Mouse (Mus musculus): ENCODE results near the gene Birc3. TPM values are rescaled to one million over a fixed set of nuclear protein-coding genes. Genes with fewer than 3 reads are reported as not detected.
"Not testable (repeated sequence)": the region's sequence is repeated elsewhere in the genome, so short reads cannot be mapped to it uniquely, and the experiment has no call there.

Gene Birc3
- polyA plus RNA-seq (2016; fragmentation: Nextera tagmentation; extraction: Ambion mirVana), result 2.1 and 3.8 TPM in 2 replicates

GRCm38 (mm10) chr9:7872775-7873439 lies at the start of gene Birc3:
TSS of gene Birc3 (minus strand) at chr9:7873186.
- H3K4me2 ChIP-seq (replicated peaks), result peak within 1 kb of the TSS; percentile 91
- H3K4me1 ChIP-seq, result peaks cover 6% of the 10 kb centered on the region
- H3K9ac ChIP-seq, result peak within 1 kb of the TSS; percentile 64
- peak; percentile 87 for ATAC-seq (ENCODE audit: low FRiP score, low read depth)
- 14% methylated on average over 26 of the region's 26 CpGs for WGBS
- no peaks in the 10 kb centered on the region for H3K36me3 ChIP-seq
- H3K9me3 ChIP-seq, result no peaks in the 10 kb centered on the region
- H3K27me3 ChIP-seq (replicated peaks), result no peaks in the 10 kb centered on the region
- peak within 1 kb of the TSS; percentile 43 for H3K4me3 ChIP-seq
- H3K27ac ChIP-seq, result no peak within 1 kb of the TSS

- no peaks in the 10 kb centered on the region for H3K27me3 ChIP-seq (replicated peaks)
- no peaks in the 10 kb centered on the region for H3K36me3 ChIP-seq
- no peaks in the 10 kb centered on the region for H3K4me1 ChIP-seq
- peak overlapping the region; percentile 52 for H3K4me2 ChIP-seq (replicated peaks)
- no peak overlapping the region for H3K27ac ChIP-seq
- WGBS, result 61% methylated on average over 8 of the region's 8 CpGs
- no peak for ATAC-seq (ENCODE audit: low FRiP score, low read depth)
- no peak overlapping the region for H3K9ac ChIP-seq
- H3K4me3 ChIP-seq, result no peak overlapping the region
- H3K9me3 ChIP-seq, result no peaks in the 10 kb centered on the region
These were observed 41.9 kb upstream of the Birc3 start for GRCm38 (mm10) chr9:7914925-7915324.

- Histone ChIP-seq H3K27ac (no peak overlapping the region), H3K4me2 (replicated peaks) (peak overlapping the region; percentile 52), H3K4me3 (no peak overlapping the region), H3K36me3 (no peaks in the 10 kb centered on the region), H3K27me3 (replicated peaks) (no peaks in the 10 kb centered on the region), H3K9me3 (no peaks in the 10 kb centered on the region), H3K4me1 (no peaks in the 10 kb centered on the region), H3K9ac (no peak overlapping the region)
- peak; percentile 90 for ATAC-seq (ENCODE audit: low FRiP score, low read depth)
- 5% methylated on average over 11 of the region's 11 CpGs for WGBS
These were observed 41.5 kb upstream of the Birc3 start for GRCm38 (mm10) chr9:7914487-7914886.

GRCm38 (mm10) chr9:7913953-7914352 lies 41.0 kb upstream of the Birc3 start:
- no peak overlapping the region for H3K4me3 ChIP-seq
- no peaks in the 10 kb centered on the region for H3K4me1 ChIP-seq
- H3K27me3 ChIP-seq (replicated peaks), result no peaks in the 10 kb centered on the region
- WGBS, result 49% methylated on average over 19 of the region's 19 CpGs
- peak overlapping the region; percentile 52 for H3K4me2 ChIP-seq (replicated peaks)
- ATAC-seq (ENCODE audit: low FRiP score, low read depth), result peak; percentile 57
- H3K27ac ChIP-seq, result no peak overlapping the region
- no peaks in the 10 kb centered on the region for H3K9me3 ChIP-seq
- no peaks in the 10 kb centered on the region for H3K36me3 ChIP-seq
- H3K9ac ChIP-seq, result no peak overlapping the region

GRCm38 (mm10) chr9:7907351-7907985 lies 34.5 kb upstream of the Birc3 start:
- Histone ChIP-seq H3K27me3 (replicated peaks) (no peaks in the 10 kb centered on the region), H3K36me3 (no peaks in the 10 kb centered on the region), H3K27ac (no peak overlapping the region), H3K9me3 (no peaks in the 10 kb centered on the region), H3K9ac (no peak overlapping the region), H3K4me3 (no peak overlapping the region), H3K4me1 (no peaks in the 10 kb centered on the region), H3K4me2 (replicated peaks) (no peak overlapping the region)
- ATAC-seq (ENCODE audit: low FRiP score, low read depth), result no peak
- 86% methylated on average over 2 of the region's 2 CpGs for WGBS

- Histone ChIP-seq H3K27me3 (replicated peaks) (no peaks in the 10 kb centered on the region), H3K9me3 (no peaks in the 10 kb centered on the region), H3K4me1 (no peaks in the 10 kb centered on the region), H3K27ac (no peak overlapping the region), H3K9ac (no peak overlapping the region), H3K4me2 (replicated peaks) (no peak overlapping the region), H3K36me3 (no peaks in the 10 kb centered on the region), H3K4me3 (no peak overlapping the region)
- 92% methylated on average over 1 of the region's 1 CpGs for WGBS
- ATAC-seq (ENCODE audit: low FRiP score, low read depth), result no peak
These were observed 33.6 kb upstream of the Birc3 start for GRCm38 (mm10) chr9:7906564-7906963.

GRCm38 (mm10) chr9:7903825-7904224 lies 30.8 kb upstream of the Birc3 start:
- no peak overlapping the region for H3K27ac ChIP-seq
- no peak for ATAC-seq (ENCODE audit: low FRiP score, low read depth)
- WGBS, result 78% methylated on average over 5 of the region's 5 CpGs
- H3K4me2 ChIP-seq (replicated peaks), result no peak overlapping the region
- no peaks in the 10 kb centered on the region for H3K36me3 ChIP-seq
- H3K4me3 ChIP-seq, result no peak overlapping the region
- no peaks in the 10 kb centered on the region for H3K27me3 ChIP-seq (replicated peaks)
- H3K9ac ChIP-seq, result no peak overlapping the region
- no peaks in the 10 kb centered on the region for H3K9me3 ChIP-seq
- H3K4me1 ChIP-seq, result no peaks in the 10 kb centered on the region

- no peaks in the 10 kb centered on the region for H3K4me1 ChIP-seq
- H3K4me2 ChIP-seq (replicated peaks), result no peak overlapping the region
- WGBS, result 79% methylated on average over 2 of the region's 2 CpGs
- H3K36me3 ChIP-seq, result no peaks in the 10 kb centered on the region
- no peak overlapping the region for H3K4me3 ChIP-seq
- H3K9ac ChIP-seq, result no peak overlapping the region
- no peak for ATAC-seq (ENCODE audit: low FRiP score, low read depth)
- H3K9me3 ChIP-seq, result no peaks in the 10 kb centered on the region
- no peaks in the 10 kb centered on the region for H3K27me3 ChIP-seq (replicated peaks)
- H3K27ac ChIP-seq, result no peak overlapping the region
These were observed 30.3 kb upstream of the Birc3 start for GRCm38 (mm10) chr9:7903262-7903661.

GRCm38 (mm10) chr9:7902311-7902710 lies 29.3 kb upstream of the Birc3 start:
- H3K27ac ChIP-seq, result no peak overlapping the region
- WGBS, result 28% methylated on average over 7 of the region's 7 CpGs

GRCm38 (mm10) chr9:7900965-7901364 lies 28.0 kb upstream of the Birc3 start:
- ATAC-seq (ENCODE audit: low FRiP score, low read depth), result no peak
- Histone ChIP-seq H3K9me3 (no peaks in the 10 kb centered on the region), H3K4me2 (replicated peaks) (no peak overlapping the region), H3K9ac (no peak overlapping the region), H3K36me3 (no peaks in the 10 kb centered on the region), H3K27me3 (replicated peaks) (no peaks in the 10 kb centered on the region), H3K27ac (no peak overlapping the region), H3K4me1 (no peaks in the 10 kb centered on the region), H3K4me3 (no peak overlapping the region)
- 89% methylated on average over 8 of the region's 8 CpGs for WGBS

More at GRCm38 (mm10) chr9:7902311-7902710, 29.3 kb upstream of the Birc3 start:
- ATAC-seq (ENCODE audit: low FRiP score, low read depth), result no peak
- H3K4me1 ChIP-seq, result no peaks in the 10 kb centered on the region
- H3K36me3 ChIP-seq, result no peaks in the 10 kb centered on the region
- H3K9ac ChIP-seq, result no peak overlapping the region
- H3K9me3 ChIP-seq, result no peaks in the 10 kb centered on the region
- H3K27me3 ChIP-seq (replicated peaks), result no peaks in the 10 kb centered on the region
- no peak overlapping the region for H3K4me2 ChIP-seq (replicated peaks)
- no peak overlapping the region for H3K4me3 ChIP-seq

- 0% methylated on average over 3 of the region's 3 CpGs for WGBS
- peak; percentile 79 for ATAC-seq (ENCODE audit: low FRiP score, low read depth)
- Histone ChIP-seq H3K4me2 (replicated peaks) (no peak overlapping the region), H3K4me3 (no peak overlapping the region), H3K4me1 (no peaks in the 10 kb centered on the region), H3K9ac (no peak overlapping the region), H3K27ac (no peak overlapping the region), H3K9me3 (no peaks in the 10 kb centered on the region), H3K36me3 (no peaks in the 10 kb centered on the region), H3K27me3 (replicated peaks) (no peaks in the 10 kb centered on the region)
These were observed 24.5 kb upstream of the Birc3 start for GRCm38 (mm10) chr9:7897502-7897901.

- H3K27ac ChIP-seq; H3K9me3 ChIP-seq; H3K4me1 ChIP-seq; H3K36me3 ChIP-seq; H3K27me3 ChIP-seq (replicated peaks); ATAC-seq (ENCODE audit: low FRiP score, low read depth); H3K4me3 ChIP-seq; H3K4me2 ChIP-seq (replicated peaks); H3K9ac ChIP-seq: not testable (repeated sequence)
- 100% methylated on average over 1 of the region's 1 CpGs for WGBS
These were observed 18.8 kb upstream of the Birc3 start for GRCm38 (mm10) chr9:7891796-7892195.

GRCm38 (mm10) chr9:7891177-7891576 lies 18.2 kb upstream of the Birc3 start:
- Histone ChIP-seq H3K4me3 (no peak overlapping the region), H3K27ac (no peak overlapping the region), H3K27me3 (replicated peaks) (no peaks in the 10 kb centered on the region), H3K36me3 (no peaks in the 10 kb centered on the region), H3K4me1 (no peaks in the 10 kb centered on the region), H3K9me3 (no peaks in the 10 kb centered on the region), H3K4me2 (replicated peaks) (no peak overlapping the region), H3K9ac (no peak overlapping the region)
- ATAC-seq (ENCODE audit: low FRiP score, low read depth), result no peak
- 68% methylated on average over 1 of the region's 1 CpGs for WGBS

All from neural tube, embryonic 12.5 days (tissue).